Mouse (Mus musculus) intestine, embryonic 15.5 days (tissue): ENCODE measurements at regions not wholly inside any gene's neighbourhood (a gene's known extent, or its start where the extent isn't known, plus 50 kb on each side); places are given as distances from the start of the nearest gene placed in this dataset.
"Not testable (repeated sequence)": the region's sequence is repeated elsewhere in the genome, so short reads cannot be mapped to it uniquely, and the experiment has no call there.

ENCODE experiments used
- ATAC-seq: fragments of 200-750 bp; cut with Nextera tagmentation; 2 replicates; pipeline ENCODE4 v1.8.0; 2017; ENCODE audit warnings: moderate TSS enrichment, moderate library complexity
- H3K27ac ChIP-seq: fragments of 300-500 bp; sonication (generic); 2 replicates; pipeline ENCODE4 v1.5.1; 2015; ENCODE audit warnings: mild to moderate bottlenecking, inconsistent platforms
- H3K27me3 ChIP-seq: fragments of 300-500 bp; sonication (generic); replicated peaks from 2 replicates; pipeline ENCODE4 v1.6.1; 2015; ENCODE audit warnings: inconsistent platforms
- H3K36me3 ChIP-seq: fragments of 300-500 bp; sonication (generic); 2 replicates; pipeline ENCODE4 v1.6.1; 2015; ENCODE audit warnings: inconsistent platforms
- H3K4me1 ChIP-seq: fragments of 300-500 bp; sonication (generic); replicated peaks from 2 replicates; pipeline ENCODE4 v1.6.1; 2015; ENCODE audit warnings: inconsistent platforms
- H3K4me2 ChIP-seq: fragments of 300-500 bp; sonication (generic); replicated peaks from 2 replicates; pipeline ENCODE4 v1.6.1; 2015; ENCODE audit warnings: mild to moderate bottlenecking, inconsistent platforms
- H3K4me3 ChIP-seq: fragments of 300-500 bp; sonication (generic); replicated peaks from 2 replicates; pipeline ENCODE4 v1.5.1; 2015; ENCODE audit warnings: inconsistent platforms
- H3K9ac ChIP-seq: fragments of 300-500 bp; sonication (generic); 2 replicates; pipeline ENCODE4 v1.6.1; 2015; ENCODE audit warnings: inconsistent platforms
- H3K9me3 ChIP-seq: fragments of 300-500 bp; sonication (generic); 2 replicates; pipeline ENCODE4 v1.6.1; 2016; ENCODE audit warnings: inconsistent platforms
- WGBS: fragments of 180-500 bp; shearing (Covaris S2); methylation state at CpG from one replicate; pipeline ENCODE4 v1.1.7; 2015; 5-methylcytosine and 5-hydroxymethylcytosine counted together

- H3K9me3 ChIP-seq, H3K27me3 ChIP-seq, H3K4me2 ChIP-seq, H3K9ac ChIP-seq, H3K4me1 ChIP-seq, H3K4me3 ChIP-seq, H3K36me3 ChIP-seq, ATAC-seq, H3K27ac ChIP-seq: not testable (repeated sequence)
- 90% methylated on average over 8 of the region's 8 CpGs for WGBS
Observed at GRCm38 (mm10) chr10:14292701-14293100, 252.8 kb downstream of the Adgrg6 start.

GRCm38 (mm10) chr10:14287551-14287950 lies 257.9 kb downstream of the Adgrg6 start:
- no peaks in the 10 kb centered on the region for H3K4me1 ChIP-seq
- H3K36me3 ChIP-seq = no peaks in the 10 kb centered on the region
- ATAC-seq = no peak
- WGBS = 81% methylated on average over 4 of the region's 4 CpGs
- H3K27ac ChIP-seq = no peak overlapping the region
- H3K27me3 ChIP-seq = no peaks in the 10 kb centered on the region
- H3K9me3 ChIP-seq = no peaks in the 10 kb centered on the region
- no peak overlapping the region for H3K9ac ChIP-seq
- no peak overlapping the region for H3K4me2 ChIP-seq
- H3K4me3 ChIP-seq = no peak overlapping the region

GRCm38 (mm10) chr10:14276631-14277030 lies 268.8 kb downstream of the Adgrg6 start:
- WGBS = 56% methylated on average over 1 of the region's 1 CpGs

GRCm38 (mm10) chr10:14275477-14275876 lies 270.0 kb downstream of the Adgrg6 start:
- ATAC-seq = no peak
- 86% methylated on average over 1 of the region's 1 CpGs for WGBS
- Histone ChIP-seq H3K36me3 (no peaks in the 10 kb centered on the region), H3K9ac (no peak overlapping the region), H3K4me1 (no peaks in the 10 kb centered on the region), H3K27me3 (no peaks in the 10 kb centered on the region), H3K4me2 (no peak overlapping the region), H3K4me3 (no peak overlapping the region), H3K27ac (no peak overlapping the region), H3K9me3 (no peaks in the 10 kb centered on the region)

More at GRCm38 (mm10) chr10:14276631-14277030, 268.8 kb downstream of the Adgrg6 start:
- no peaks in the 10 kb centered on the region for H3K27me3 ChIP-seq
- peak; percentile 61 for ATAC-seq
- no peak overlapping the region for H3K9ac ChIP-seq
- no peak overlapping the region for H3K27ac ChIP-seq
- H3K4me1 ChIP-seq = no peaks in the 10 kb centered on the region
- no peaks in the 10 kb centered on the region for H3K36me3 ChIP-seq
- no peak overlapping the region for H3K4me2 ChIP-seq
- no peaks in the 10 kb centered on the region for H3K9me3 ChIP-seq
- no peak overlapping the region for H3K4me3 ChIP-seq

- no peak overlapping the region for H3K9ac ChIP-seq
- no peaks in the 10 kb centered on the region for H3K9me3 ChIP-seq
- H3K36me3 ChIP-seq = no peaks in the 10 kb centered on the region
- no peak for ATAC-seq
- no peak overlapping the region for H3K4me3 ChIP-seq
- H3K4me1 ChIP-seq = no peaks in the 10 kb centered on the region
- no peak overlapping the region for H3K27ac ChIP-seq
- WGBS = 29% methylated on average over 3 of the region's 4 CpGs
- no peaks in the 10 kb centered on the region for H3K27me3 ChIP-seq
- H3K4me2 ChIP-seq = no peak overlapping the region
Observed at GRCm38 (mm10) chr10:14270008-14270407, 275.5 kb downstream of the Adgrg6 start.

GRCm38 (mm10) chr10:14267641-14268040 lies 277.8 kb downstream of the Adgrg6 start:
- H3K4me1 ChIP-seq = no peaks in the 10 kb centered on the region
- H3K9ac ChIP-seq = no peak overlapping the region
- H3K27me3 ChIP-seq = no peaks in the 10 kb centered on the region
- H3K4me2 ChIP-seq = no peak overlapping the region
- H3K4me3 ChIP-seq = no peak overlapping the region
- WGBS = 82% methylated on average over 3 of the region's 3 CpGs
- no peaks in the 10 kb centered on the region for H3K36me3 ChIP-seq
- no peaks in the 10 kb centered on the region for H3K9me3 ChIP-seq
- no peak for ATAC-seq
- H3K27ac ChIP-seq = no peak overlapping the region

- no peak for ATAC-seq
- H3K4me1 ChIP-seq = no peaks in the 10 kb centered on the region
- H3K9ac ChIP-seq = no peak overlapping the region
- H3K36me3 ChIP-seq = no peaks in the 10 kb centered on the region
- no peak overlapping the region for H3K4me2 ChIP-seq
- H3K4me3 ChIP-seq = no peak overlapping the region
- no peaks in the 10 kb centered on the region for H3K9me3 ChIP-seq
- 84% methylated on average over 8 of the region's 8 CpGs for WGBS
- H3K27ac ChIP-seq = no peak overlapping the region
- no peaks in the 10 kb centered on the region for H3K27me3 ChIP-seq
Observed at GRCm38 (mm10) chr10:14239670-14240069, 273.8 kb downstream of the Hivep2 start.

- Histone ChIP-seq H3K4me1 (no peaks in the 10 kb centered on the region), H3K4me3 (no peak overlapping the region), H3K9me3 (no peaks in the 10 kb centered on the region), H3K27me3 (no peaks in the 10 kb centered on the region), H3K9ac (no peak overlapping the region), H3K27ac (no peak overlapping the region), H3K36me3 (no peaks in the 10 kb centered on the region), H3K4me2 (no peak overlapping the region)
- ATAC-seq = no peak
- 67% methylated on average over 10 of the region's 10 CpGs for WGBS
Observed at GRCm38 (mm10) chr10:14234896-14235604, 269.2 kb downstream of the Hivep2 start.

GRCm38 (mm10) chr10:14234005-14234602 lies 268.2 kb downstream of the Hivep2 start:
- H3K36me3 ChIP-seq = no peaks in the 10 kb centered on the region
- 78% methylated on average over 5 of the region's 5 CpGs for WGBS
- H3K9me3 ChIP-seq = no peaks in the 10 kb centered on the region
- no peak overlapping the region for H3K4me2 ChIP-seq
- no peak overlapping the region for H3K9ac ChIP-seq
- ATAC-seq = no peak
- H3K4me1 ChIP-seq = no peaks in the 10 kb centered on the region
- H3K27me3 ChIP-seq = no peaks in the 10 kb centered on the region
- no peak overlapping the region for H3K4me3 ChIP-seq
- H3K27ac ChIP-seq = no peak overlapping the region

GRCm38 (mm10) chr10:14233335-14233734 lies 267.5 kb downstream of the Hivep2 start:
- H3K9me3 ChIP-seq = no peaks in the 10 kb centered on the region
- H3K4me2 ChIP-seq = no peak overlapping the region
- H3K27me3 ChIP-seq = no peaks in the 10 kb centered on the region
- H3K36me3 ChIP-seq = no peaks in the 10 kb centered on the region
- peak; percentile 77 for ATAC-seq
- H3K4me1 ChIP-seq = no peaks in the 10 kb centered on the region
- H3K9ac ChIP-seq = no peak overlapping the region
- H3K27ac ChIP-seq = no peak overlapping the region
- WGBS = 47% methylated on average over 3 of the region's 3 CpGs
- H3K4me3 ChIP-seq = no peak overlapping the region

- Histone ChIP-seq H3K9me3 (no peaks in the 10 kb centered on the region), H3K27ac (no peak overlapping the region), H3K4me1 (no peaks in the 10 kb centered on the region), H3K36me3 (no peaks in the 10 kb centered on the region), H3K4me3 (no peak overlapping the region), H3K4me2 (no peak overlapping the region), H3K9ac (no peak overlapping the region), H3K27me3 (no peaks in the 10 kb centered on the region)
- 35% methylated on average over 1 of the region's 1 CpGs for WGBS
- ATAC-seq = peak; percentile 69
Observed at GRCm38 (mm10) chr10:14231464-14231863, 265.6 kb downstream of the Hivep2 start.

- no peak overlapping the region for H3K9ac ChIP-seq
- H3K36me3 ChIP-seq = no peaks in the 10 kb centered on the region
- H3K9me3 ChIP-seq = no peaks in the 10 kb centered on the region
- 100% methylated on average over 1 of the region's 1 CpGs for WGBS
- no peak overlapping the region for H3K27ac ChIP-seq
- H3K27me3 ChIP-seq = no peaks in the 10 kb centered on the region
- H3K4me3 ChIP-seq = no peak overlapping the region
- H3K4me1 ChIP-seq = no peaks in the 10 kb centered on the region
- ATAC-seq = no peak
- no peak overlapping the region for H3K4me2 ChIP-seq
Observed at GRCm38 (mm10) chr10:14217284-14217683, 251.4 kb downstream of the Hivep2 start.
